Mouse (Mus musculus): ENCODE measurements around the gene Zbtb48. TPM values are rescaled to one million over a fixed set of nuclear protein-coding genes. Genes with fewer than 3 reads are reported as not detected.

Zbtb48 gene
- total RNA-seq (2021): 10 to 100 TPM; 13.6 to 13.9 TPM
- long read RNA-seq, experiment 1, partial matches to known transcripts: 2 of 13 reads
- long read RNA-seq, experiment 1, other reads (novel, unspliced or antisense): 7 of 13 reads
- long read RNA-seq, experiment 2, partial matches to known transcripts: 1 of 11 reads
- long read RNA-seq, experiment 2, other reads (novel, unspliced or antisense): 7 of 11 reads

GRCm38 (mm10) chr4:152027524-152027923 lies at the start of gene Zbtb48:
Zbtb48 (minus strand) TSS chr4:152027671.
- intact Hi-C loops (cut with DNase I): loop anchor here (2.0 kb wide), 1 partner anchor 17 kb away; no protein-coding TSS in a partner anchor
- peak within 1 kb of the TSS; percentile 92 for H3K27ac ChIP-seq
- TF ChIP-seq CTCF (IDR thresholded peaks at IDR 0.05): no peak

GRCm38 (mm10) chr4:152077191-152077590 lies 49.7 kb upstream of the Zbtb48 start:
- TF ChIP-seq CTCF (IDR thresholded peaks at IDR 0.05): no peak
- intact Hi-C loops (cut with DNase I): no loop called here
- H3K4me3 ChIP-seq: no peak overlapping the region
- DNase-seq (ENCODE audit: extremely low spot score in 1 of 2, low spot score in 2 of 2): no peak
- H3K27ac ChIP-seq: no peak overlapping the region

More at GRCm38 (mm10) chr4:152027524-152027923, at the start of gene Zbtb48:
- peak within 1 kb of the TSS; percentile 82 for H3K4me3 ChIP-seq
- DNase-seq (ENCODE audit: extremely low spot score in 1 of 2, low spot score in 2 of 2): peak; percentile 96

GRCm38 (mm10) chr4:152074548-152074947 lies 47.1 kb upstream of the Zbtb48 start:
- no peak for DNase-seq (ENCODE audit: extremely low spot score in 1 of 2, low spot score in 2 of 2)
- intact Hi-C loops (cut with DNase I): no loop called here
- no peak; the same call in 1 of the 2 replicates for TF ChIP-seq CTCF (IDR thresholded peaks at IDR 0.05)
- Histone ChIP-seq H3K27ac (no peak overlapping the region), H3K4me3 (no peak overlapping the region)

GRCm38 (mm10) chr4:152073715-152074114 lies 46.2 kb upstream of the Zbtb48 start:
- intact Hi-C loops (cut with DNase I): no loop called here
- TF ChIP-seq CTCF (IDR thresholded peaks at IDR 0.05): no peak
- Histone ChIP-seq H3K27ac (no peak overlapping the region), H3K4me3 (no peak overlapping the region)
- no peak for DNase-seq (ENCODE audit: extremely low spot score in 1 of 2, low spot score in 2 of 2)

- Histone ChIP-seq H3K4me3 (no peak overlapping the region), H3K27ac (no peak overlapping the region)
- TF ChIP-seq CTCF (IDR thresholded peaks at IDR 0.05): no peak
- DNase-seq (ENCODE audit: extremely low spot score in 1 of 2, low spot score in 2 of 2): no peak
- intact Hi-C loops (cut with DNase I): no loop called here
Observed at GRCm38 (mm10) chr4:152072655-152073054, 45.2 kb upstream of the Zbtb48 start.

GRCm38 (mm10) chr4:152072121-152072601 lies 44.7 kb upstream of the Zbtb48 start, which contains the start of gene Plekhg5:
Plekhg5 (plus strand) TSS chr4:152072498.
- TF ChIP-seq CTCF (IDR thresholded peaks at IDR 0.05): no peak
- intact Hi-C loops (cut with DNase I): no loop called here
- no peak within 1 kb of the TSS for H3K27ac ChIP-seq
- no peak within 1 kb of the TSS for H3K4me3 ChIP-seq
- DNase-seq (ENCODE audit: extremely low spot score in 1 of 2, low spot score in 2 of 2): no peak

- intact Hi-C loops (cut with DNase I): no loop called here
- no peak overlapping the region for H3K4me3 ChIP-seq
- no peak for DNase-seq (ENCODE audit: extremely low spot score in 1 of 2, low spot score in 2 of 2)
- no peak overlapping the region for H3K27ac ChIP-seq
- TF ChIP-seq CTCF (IDR thresholded peaks at IDR 0.05): no peak
Observed at GRCm38 (mm10) chr4:152070494-152071396, 43.3 kb upstream of the Zbtb48 start.

- no peak overlapping the region for H3K4me3 ChIP-seq
- no peak for DNase-seq (ENCODE audit: extremely low spot score in 1 of 2, low spot score in 2 of 2)
- TF ChIP-seq CTCF (IDR thresholded peaks at IDR 0.05): no peak
- intact Hi-C loops (cut with DNase I): no loop called here
- H3K27ac ChIP-seq: no peak overlapping the region
Observed at GRCm38 (mm10) chr4:152069245-152069644, 41.8 kb upstream of the Zbtb48 start.

GRCm38 (mm10) chr4:152068166-152068724 lies 40.8 kb upstream of the Zbtb48 start:
- Histone ChIP-seq H3K4me3 (no peak overlapping the region), H3K27ac (no peak overlapping the region)
- no peak for DNase-seq (ENCODE audit: extremely low spot score in 1 of 2, low spot score in 2 of 2)
- TF ChIP-seq CTCF (IDR thresholded peaks at IDR 0.05): no peak
- intact Hi-C loops (cut with DNase I): no loop called here

- TF ChIP-seq CTCF (IDR thresholded peaks at IDR 0.05): no peak
- intact Hi-C loops (cut with DNase I): no loop called here
- Histone ChIP-seq H3K27ac (no peak overlapping the region), H3K4me3 (no peak overlapping the region)
- no peak for DNase-seq (ENCODE audit: extremely low spot score in 1 of 2, low spot score in 2 of 2)
Observed at GRCm38 (mm10) chr4:152067280-152067679, 39.8 kb upstream of the Zbtb48 start.

GRCm38 (mm10) chr4:152062390-152063110 lies 35.1 kb upstream of the Zbtb48 start:
- TF ChIP-seq CTCF (IDR thresholded peaks at IDR 0.05): no peak
- Histone ChIP-seq H3K27ac (no peak overlapping the region), H3K4me3 (no peak overlapping the region)
- no peak for DNase-seq (ENCODE audit: extremely low spot score in 1 of 2, low spot score in 2 of 2)
- intact Hi-C loops (cut with DNase I): no loop called here
